Mouse (Mus musculus): ENCODE results near the gene Figla. TPM values are rescaled to one million over a fixed set of nuclear protein-coding genes. Genes with fewer than 3 reads are reported as not detected.

Gene Figla
- polyA plus RNA-seq, 1 experiment = not detected

- Histone ChIP-seq H3K27me3 (ENCODE audit: control insufficient read depth, insufficient read depth, low read length) (peaks cover 8% of the 10 kb centered on the region), H3K27ac (ENCODE audit: insufficient read depth, low read depth, low read length) (no peak overlapping the region), H3K4me1 (ENCODE audit: control insufficient read depth, insufficient read depth, insufficient read length, low read length) (no peaks in the 10 kb centered on the region), H3K36me3 (ENCODE audit: control insufficient read depth, insufficient read depth, low read length) (no peaks in the 10 kb centered on the region), H3K4me3 (ENCODE audit: low read depth, low read length) (no peak overlapping the region)
- WGBS = 24% methylated on average over 6 of the region's 6 CpGs
- TF ChIP-seq POLR2A (IDR thresholded peaks at IDR 0.05; ENCODE audit: low read depth, low read length) (no peak), CTCF (IDR thresholded peaks at IDR 0.05; ENCODE audit: extremely low read depth, insufficient read length, insufficient replicate concordance, low read depth, low read length) (no peak)
Measured at GRCm38 (mm10) chr6:86029323-86029713, 13.3 kb downstream of the Figla start.

GRCm38 (mm10) chr6:86031527-86031926 is 15.6 kb downstream of the Figla start:
- Histone ChIP-seq H3K36me3 (ENCODE audit: control insufficient read depth, insufficient read depth, low read length) (no peaks in the 10 kb centered on the region), H3K4me1 (ENCODE audit: control insufficient read depth, insufficient read depth, insufficient read length, low read length) (no peaks in the 10 kb centered on the region), H3K27me3 (ENCODE audit: control insufficient read depth, insufficient read depth, low read length) (peaks cover 8% of the 10 kb centered on the region), H3K27ac (ENCODE audit: insufficient read depth, low read depth, low read length) (no peak overlapping the region), H3K4me3 (ENCODE audit: low read depth, low read length) (no peak overlapping the region)
- TF ChIP-seq CTCF (IDR thresholded peaks at IDR 0.05; ENCODE audit: extremely low read depth, insufficient read length, insufficient replicate concordance, low read depth, low read length) (no peak), POLR2A (IDR thresholded peaks at IDR 0.05; ENCODE audit: low read depth, low read length) (no peak)
- 47% methylated on average over 2 of the region's 2 CpGs for WGBS

GRCm38 (mm10) chr6:86033635-86034034 is 17.7 kb downstream of the Figla start:
- Histone ChIP-seq H3K36me3 (ENCODE audit: control insufficient read depth, insufficient read depth, low read length) (no peaks in the 10 kb centered on the region), H3K27ac (ENCODE audit: insufficient read depth, low read depth, low read length) (no peak overlapping the region), H3K4me3 (ENCODE audit: low read depth, low read length) (no peak overlapping the region), H3K4me1 (ENCODE audit: control insufficient read depth, insufficient read depth, insufficient read length, low read length) (no peaks in the 10 kb centered on the region), H3K27me3 (ENCODE audit: control insufficient read depth, insufficient read depth, low read length) (peaks cover 6% of the 10 kb centered on the region; the same call in 1 of the 2 replicates)
- no peak for TF ChIP-seq POLR2A (IDR thresholded peaks at IDR 0.05; ENCODE audit: low read depth, low read length)
- WGBS = 77% methylated on average over 1 of the region's 1 CpGs

GRCm38 (mm10) chr6:86038901-86039300 is 22.9 kb downstream of the Figla start:
- Histone ChIP-seq H3K4me3 (ENCODE audit: low read depth, low read length) (no peak overlapping the region), H3K27me3 (ENCODE audit: control insufficient read depth, insufficient read depth, low read length) (no peaks in the 10 kb centered on the region), H3K27ac (ENCODE audit: insufficient read depth, low read depth, low read length) (no peak overlapping the region), H3K36me3 (ENCODE audit: control insufficient read depth, insufficient read depth, low read length) (no peaks in the 10 kb centered on the region), H3K4me1 (ENCODE audit: control insufficient read depth, insufficient read depth, insufficient read length, low read length) (no peaks in the 10 kb centered on the region)
- WGBS = 68% methylated on average over 2 of the region's 2 CpGs
- TF ChIP-seq CTCF (IDR thresholded peaks at IDR 0.05; ENCODE audit: extremely low read depth, insufficient read length, insufficient replicate concordance, low read depth, low read length) (no peak), POLR2A (IDR thresholded peaks at IDR 0.05; ENCODE audit: low read depth, low read length) (no peak)

- H3K27me3 ChIP-seq (ENCODE audit: control insufficient read depth, insufficient read depth, low read length) = no peaks in the 10 kb centered on the region
- no peaks in the 10 kb centered on the region for H3K36me3 ChIP-seq (ENCODE audit: control insufficient read depth, insufficient read depth, low read length)
- WGBS = 93% methylated on average over 1 of the region's 1 CpGs
- no peak for TF ChIP-seq CTCF (IDR thresholded peaks at IDR 0.05; ENCODE audit: extremely low read depth, insufficient read length, insufficient replicate concordance, low read depth, low read length)
- TF ChIP-seq POLR2A (IDR thresholded peaks at IDR 0.05; ENCODE audit: low read depth, low read length) = no peak
- H3K27ac ChIP-seq (ENCODE audit: insufficient read depth, low read depth, low read length) = no peak overlapping the region
- no peaks in the 10 kb centered on the region for H3K4me1 ChIP-seq (ENCODE audit: control insufficient read depth, insufficient read depth, insufficient read length, low read length)
- H3K4me3 ChIP-seq (ENCODE audit: low read depth, low read length) = no peak overlapping the region
Measured at GRCm38 (mm10) chr6:86040140-86040539, 24.2 kb downstream of the Figla start.

GRCm38 (mm10) chr6:86047510-86047909 is 31.5 kb downstream of the Figla start:
- 95% methylated on average over 11 of the region's 11 CpGs for WGBS
- Histone ChIP-seq H3K4me1 (ENCODE audit: control insufficient read depth, insufficient read depth, insufficient read length, low read length) (peaks cover 14% of the 10 kb centered on the region; the same call in 1 of the 2 replicates), H3K4me3 (ENCODE audit: low read depth, low read length) (no peak overlapping the region), H3K27me3 (ENCODE audit: control insufficient read depth, insufficient read depth, low read length) (no peaks in the 10 kb centered on the region), H3K27ac (ENCODE audit: insufficient read depth, low read depth, low read length) (no peak overlapping the region), H3K36me3 (ENCODE audit: control insufficient read depth, insufficient read depth, low read length) (no peaks in the 10 kb centered on the region)
- TF ChIP-seq POLR2A (IDR thresholded peaks at IDR 0.05; ENCODE audit: low read depth, low read length) = no peak
- TF ChIP-seq CTCF (IDR thresholded peaks at IDR 0.05; ENCODE audit: extremely low read depth, insufficient read length, insufficient replicate concordance, low read depth, low read length) = no peak

- H3K27ac ChIP-seq (ENCODE audit: insufficient read depth, low read depth, low read length) = no peak overlapping the region
- H3K4me3 ChIP-seq (ENCODE audit: low read depth, low read length) = no peak overlapping the region
- TF ChIP-seq CTCF (IDR thresholded peaks at IDR 0.05; ENCODE audit: extremely low read depth, insufficient read length, insufficient replicate concordance, low read depth, low read length) (no peak), POLR2A (IDR thresholded peaks at IDR 0.05; ENCODE audit: low read depth, low read length) (no peak)
- H3K27me3 ChIP-seq (ENCODE audit: control insufficient read depth, insufficient read depth, low read length) = no peaks in the 10 kb centered on the region
- peaks cover 14% of the 10 kb centered on the region; the same call in 1 of the 2 replicates for H3K4me1 ChIP-seq (ENCODE audit: control insufficient read depth, insufficient read depth, insufficient read length, low read length)
- 83% methylated on average over 5 of the region's 5 CpGs for WGBS
- no peaks in the 10 kb centered on the region for H3K36me3 ChIP-seq (ENCODE audit: control insufficient read depth, insufficient read depth, low read length)
Measured at GRCm38 (mm10) chr6:86048509-86048908, 32.5 kb downstream of the Figla start.
